Mouse (Mus musculus) lung, postnatal 0 days (tissue): Measurements from ENCODE around the gene B4gat1.

Experiments used
- CTCF ChIP-seq: IDR thresholded peaks from 2 replicates; pipeline ENCODE4 v1.5.1; 2016; ENCODE audit warnings: antibody characterized with exemption, mild to moderate bottlenecking
- EP300 ChIP-seq: IDR thresholded peaks from 2 replicates; pipeline ENCODE4 v1.6.1; 2016; ENCODE audit warnings: antibody characterized with exemption, mild to moderate bottlenecking, control low read depth

- TF ChIP-seq CTCF (no peak), EP300 (no peak)
These were observed 44.0 kb downstream of the B4gat1 start for GRCm38 (mm10) chr19:5082596-5082995.
